Mouse (Mus musculus): ENCODE measurements around the gene Usp30. TPM values are rescaled to one million over a fixed set of nuclear protein-coding genes. Genes with fewer than 3 reads are reported as not detected.
A peak's percentile ranks its signal among the peaks of the same experiment; 100 is the strongest.

Gene Usp30
- polyA plus RNA-seq, 1 experiment from 2014 or later, result 6.5 TPM

GRCm38 (mm10) chr5:114154765-114155164 lies 89.5 kb downstream of the Usp30 start:
- 82% methylated on average over 5 of the region's 5 CpGs for WGBS
- Histone ChIP-seq H3K9me3 (ENCODE audit: control insufficient read depth, low read length) (no peaks in the 10 kb centered on the region), H3K9ac (ENCODE audit: low read depth, low read length) (no peak overlapping the region), H3K27me3 (replicated peaks; ENCODE audit: control insufficient read depth, insufficient read depth, low read length) (no peaks in the 10 kb centered on the region), H3K4me2 (no peak overlapping the region), H3K27ac (ENCODE audit: low read depth, low read length) (no peak overlapping the region), H3K4me1 (replicated peaks; ENCODE audit: control insufficient read depth, insufficient read depth, low read length) (peaks cover 4% of the 10 kb centered on the region; the same call in 1 of the 2 replicates), H3K36me3 (ENCODE audit: control insufficient read depth, insufficient read depth, low read length) (no peaks in the 10 kb centered on the region), H3K4me3 (ENCODE audit: low read depth, low read length) (no peak overlapping the region)
- DNase-seq (ENCODE audit: low spot score) (no peak), ATAC-seq (replicated peaks; ENCODE audit: low FRiP score) (no peak)

GRCm38 (mm10) chr5:114155168-114155933 lies 90.1 kb downstream of the Usp30 start:
- ATAC-seq (replicated peaks; ENCODE audit: low FRiP score) (no peak), DNase-seq (ENCODE audit: low spot score) (no peak)
- Histone ChIP-seq H3K9me3 (ENCODE audit: control insufficient read depth, low read length) (no peaks in the 10 kb centered on the region), H3K27ac (ENCODE audit: low read depth, low read length) (no peak overlapping the region), H3K4me3 (ENCODE audit: low read depth, low read length) (no peak overlapping the region), H3K4me1 (replicated peaks; ENCODE audit: control insufficient read depth, insufficient read depth, low read length) (peaks cover 4% of the 10 kb centered on the region; the same call in 1 of the 2 replicates), H3K9ac (ENCODE audit: low read depth, low read length) (no peak overlapping the region), H3K4me2 (no peak overlapping the region), H3K27me3 (replicated peaks; ENCODE audit: control insufficient read depth, insufficient read depth, low read length) (no peaks in the 10 kb centered on the region), H3K36me3 (ENCODE audit: control insufficient read depth, insufficient read depth, low read length) (no peaks in the 10 kb centered on the region)
- 57% methylated on average over 9 of the region's 9 CpGs for WGBS

- Histone ChIP-seq H3K4me1 (replicated peaks; ENCODE audit: control insufficient read depth, insufficient read depth, low read length) (peaks cover 4% of the 10 kb centered on the region; the same call in 1 of the 2 replicates), H3K27me3 (replicated peaks; ENCODE audit: control insufficient read depth, insufficient read depth, low read length) (no peaks in the 10 kb centered on the region), H3K4me3 (ENCODE audit: low read depth, low read length) (no peak overlapping the region), H3K36me3 (ENCODE audit: control insufficient read depth, insufficient read depth, low read length) (no peaks in the 10 kb centered on the region), H3K9ac (ENCODE audit: low read depth, low read length) (no peak overlapping the region), H3K4me2 (no peak overlapping the region), H3K9me3 (ENCODE audit: control insufficient read depth, low read length) (no peaks in the 10 kb centered on the region), H3K27ac (ENCODE audit: low read depth, low read length) (no peak overlapping the region)
- 57% methylated on average over 7 of the region's 7 CpGs for WGBS
- ATAC-seq (replicated peaks; ENCODE audit: low FRiP score) (no peak), DNase-seq (ENCODE audit: low spot score) (no peak)
These were observed 92.0 kb downstream of the Usp30 start for GRCm38 (mm10) chr5:114157236-114157635.

DNA sequence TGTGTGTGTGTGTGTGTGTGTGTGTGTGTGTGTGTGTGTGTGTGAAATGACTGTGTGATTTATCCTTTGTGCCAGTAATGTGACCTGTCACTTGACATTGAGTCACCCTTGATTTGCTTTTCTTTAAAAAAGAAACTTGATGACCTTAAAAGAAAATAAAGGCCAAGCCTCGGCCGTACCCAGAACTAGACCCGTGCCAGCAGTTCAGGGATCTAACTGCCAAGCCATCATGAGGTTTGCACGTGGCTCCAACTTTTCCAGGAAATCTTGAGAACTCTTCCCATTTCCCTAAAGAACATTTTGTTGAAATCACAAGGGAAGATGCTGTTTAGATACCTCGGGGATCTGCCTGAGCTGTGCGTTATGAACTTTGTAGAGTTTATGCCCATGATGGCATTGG lies 96.2 kb downstream of the Usp30 start:
- no peaks in the 10 kb centered on the region for H3K4me1 ChIP-seq (replicated peaks; ENCODE audit: control insufficient read depth, insufficient read depth, low read length)
- H3K27ac ChIP-seq (ENCODE audit: low read depth, low read length), result no peak overlapping the region
- no peak overlapping the region for H3K4me3 ChIP-seq (ENCODE audit: low read depth, low read length)
- no peaks in the 10 kb centered on the region for H3K36me3 ChIP-seq (ENCODE audit: control insufficient read depth, insufficient read depth, low read length)
- H3K27me3 ChIP-seq (replicated peaks; ENCODE audit: control insufficient read depth, insufficient read depth, low read length), result no peaks in the 10 kb centered on the region
- WGBS, result 88% methylated on average over 6 of the region's 6 CpGs
- DNase-seq (ENCODE audit: low spot score) (no peak), ATAC-seq (replicated peaks; ENCODE audit: low FRiP score) (no peak)
- H3K9ac ChIP-seq (ENCODE audit: low read depth, low read length), result no peak overlapping the region
- no peaks in the 10 kb centered on the region for H3K9me3 ChIP-seq (ENCODE audit: control insufficient read depth, low read length)
- no peak overlapping the region for H3K4me2 ChIP-seq

GRCm38 (mm10) chr5:114162106-114162815 lies 97.0 kb downstream of the Usp30 start:
- H3K36me3 ChIP-seq (ENCODE audit: control insufficient read depth, insufficient read depth, low read length), result no peaks in the 10 kb centered on the region
- no peaks in the 10 kb centered on the region for H3K4me1 ChIP-seq (replicated peaks; ENCODE audit: control insufficient read depth, insufficient read depth, low read length)
- no peak overlapping the region for H3K27ac ChIP-seq (ENCODE audit: low read depth, low read length)
- H3K9ac ChIP-seq (ENCODE audit: low read depth, low read length), result no peak overlapping the region
- DNase-seq (ENCODE audit: low spot score), result no peak
- H3K27me3 ChIP-seq (replicated peaks; ENCODE audit: control insufficient read depth, insufficient read depth, low read length), result no peaks in the 10 kb centered on the region
- H3K9me3 ChIP-seq (ENCODE audit: control insufficient read depth, low read length), result no peaks in the 10 kb centered on the region
- peak overlapping the region; percentile 13; the same call in 1 of the 2 replicates for H3K4me2 ChIP-seq
- WGBS, result 31% methylated on average over 12 of the region's 12 CpGs
- H3K4me3 ChIP-seq (ENCODE audit: low read depth, low read length), result no peak overlapping the region
- ATAC-seq (replicated peaks; ENCODE audit: low FRiP score), result no peak

- H3K4me3 ChIP-seq (ENCODE audit: low read depth, low read length), result no peak overlapping the region
- ATAC-seq (replicated peaks; ENCODE audit: low FRiP score), result no peak
- no peak overlapping the region for H3K9ac ChIP-seq (ENCODE audit: low read depth, low read length)
- H3K4me1 ChIP-seq (replicated peaks; ENCODE audit: control insufficient read depth, insufficient read depth, low read length), result no peaks in the 10 kb centered on the region
- no peaks in the 10 kb centered on the region for H3K9me3 ChIP-seq (ENCODE audit: control insufficient read depth, low read length)
- no peak for DNase-seq (ENCODE audit: low spot score)
- H3K4me2 ChIP-seq, result no peak overlapping the region
- H3K27ac ChIP-seq (ENCODE audit: low read depth, low read length), result no peak overlapping the region
- no peaks in the 10 kb centered on the region for H3K27me3 ChIP-seq (replicated peaks; ENCODE audit: control insufficient read depth, insufficient read depth, low read length)
- 56% methylated on average over 6 of the region's 6 CpGs for WGBS
- H3K36me3 ChIP-seq (ENCODE audit: control insufficient read depth, insufficient read depth, low read length), result no peaks in the 10 kb centered on the region
These were observed 97.9 kb downstream of the Usp30 start for GRCm38 (mm10) chr5:114163117-114163696.

- H3K9me3 ChIP-seq (ENCODE audit: control insufficient read depth, low read length), result no peaks in the 10 kb centered on the region
- no peak overlapping the region for H3K4me2 ChIP-seq
- no peak overlapping the region for H3K9ac ChIP-seq (ENCODE audit: low read depth, low read length)
- DNase-seq (ENCODE audit: low spot score) (no peak), ATAC-seq (replicated peaks; ENCODE audit: low FRiP score) (no peak)
- H3K27ac ChIP-seq (ENCODE audit: low read depth, low read length), result no peak overlapping the region
- H3K4me3 ChIP-seq (ENCODE audit: low read depth, low read length), result no peak overlapping the region
- no peaks in the 10 kb centered on the region for H3K36me3 ChIP-seq (ENCODE audit: control insufficient read depth, insufficient read depth, low read length)
- H3K27me3 ChIP-seq (replicated peaks; ENCODE audit: control insufficient read depth, insufficient read depth, low read length), result no peaks in the 10 kb centered on the region
- WGBS, result 77% methylated on average over 7 of the region's 7 CpGs
- H3K4me1 ChIP-seq (replicated peaks; ENCODE audit: control insufficient read depth, insufficient read depth, low read length), result peaks cover 11% of the 10 kb centered on the region; the same call in 1 of the 2 replicates
These were observed 105.1 kb downstream of the Usp30 start for GRCm38 (mm10) chr5:114170345-114170744.

DNA sequence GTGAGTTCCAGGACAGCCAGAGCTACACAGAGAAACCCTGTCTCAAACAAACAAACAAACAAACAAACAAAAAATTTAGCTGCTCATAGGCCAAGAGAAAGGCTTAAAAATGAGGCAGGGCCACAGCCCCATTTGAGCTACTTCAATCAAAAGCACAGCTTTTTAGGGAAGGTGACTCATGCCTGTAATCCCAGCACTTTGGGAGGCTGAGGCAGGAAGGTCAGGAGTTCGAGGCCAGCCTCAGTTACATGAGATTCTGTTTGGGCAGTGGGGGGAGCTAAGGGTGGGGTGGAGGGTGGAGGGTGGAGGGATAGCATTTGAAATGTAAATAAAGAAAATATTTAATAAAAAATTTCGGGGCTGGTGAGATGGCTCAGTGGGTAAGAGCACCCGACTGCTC lies 107.7 kb downstream of the Usp30 start:
- Histone ChIP-seq H3K27ac (ENCODE audit: low read depth, low read length) (no peak overlapping the region), H3K9me3 (ENCODE audit: control insufficient read depth, low read length) (no peaks in the 10 kb centered on the region), H3K36me3 (ENCODE audit: control insufficient read depth, insufficient read depth, low read length) (no peaks in the 10 kb centered on the region), H3K4me3 (ENCODE audit: low read depth, low read length) (no peak overlapping the region), H3K27me3 (replicated peaks; ENCODE audit: control insufficient read depth, insufficient read depth, low read length) (no peaks in the 10 kb centered on the region), H3K9ac (ENCODE audit: low read depth, low read length) (no peak overlapping the region), H3K4me2 (no peak overlapping the region), H3K4me1 (replicated peaks; ENCODE audit: control insufficient read depth, insufficient read depth, low read length) (peaks cover 11% of the 10 kb centered on the region)
- no peak for DNase-seq (ENCODE audit: low spot score)
- 87% methylated on average over 3 of the region's 3 CpGs for WGBS
- no peak for ATAC-seq (replicated peaks; ENCODE audit: low FRiP score)
